ENCODE assay signal across 8 mouse cellular contexts in the genomic region with DNA sequence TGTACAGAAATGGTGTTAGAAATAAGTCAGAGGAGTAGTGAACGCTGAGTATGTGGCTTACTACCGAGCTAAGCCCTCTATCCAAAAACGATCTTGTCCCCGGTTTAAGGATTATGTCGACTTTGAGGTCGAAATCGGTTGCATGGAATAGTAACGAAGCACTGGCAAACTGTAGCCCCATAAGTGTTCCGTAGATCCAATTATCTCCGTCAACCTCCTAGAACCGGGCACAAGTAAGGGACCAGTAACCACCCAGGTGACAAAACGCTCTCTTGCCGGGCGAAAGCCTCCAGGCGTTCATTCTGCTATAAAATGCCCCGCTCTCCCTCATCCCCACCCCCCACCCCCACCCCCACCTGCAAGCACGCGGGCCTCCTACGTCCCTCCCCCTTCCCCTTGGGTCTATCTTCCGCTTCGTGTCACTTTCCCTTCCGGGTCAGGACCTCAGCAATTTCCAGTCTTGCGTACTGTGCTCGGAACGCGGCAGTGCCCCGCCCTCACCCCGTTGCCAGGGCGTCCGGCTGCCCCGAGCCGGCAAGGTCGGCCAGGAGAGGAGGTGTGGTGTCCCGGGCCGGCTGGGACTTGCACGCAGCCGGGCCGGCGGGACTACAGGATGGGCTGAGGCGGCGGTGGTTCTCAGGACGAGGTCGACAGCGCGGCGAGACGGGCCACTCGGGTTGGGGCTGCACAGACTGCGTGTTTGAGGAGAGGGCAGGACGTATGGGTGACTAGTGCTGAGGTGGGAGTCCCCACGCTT. TPM values are rescaled to one million over a fixed set of nuclear protein-coding genes. Genes with fewer than 3 reads are reported as not detected.
DNase-seq lines count a peak whose midpoint lies in the region; ATAC-seq and TF ChIP-seq lines count a peak whose summit lies in the region.

Gene Cdkl3, plus strand, starts transcription at position 450 of the 757 bp plus-strand sequence.

- intact Hi-C loops in left cerebral cortex, adult 2 months (cut with DNase I): no loop called here

- H3K4me3 ChIP-seq in hindbrain, postnatal 0 days (ENCODE audit: low read length): peak within 1 kb of the TSS; percentile 89
- peak within 1 kb of the TSS; percentile 89 for H3K4me3 ChIP-seq in left cerebral cortex, adult 2 months

- peak; percentile 92 for ATAC-seq in hindbrain, postnatal 0 days
- ATAC-seq in megakaryocyte, adult 5-6 weeks (ENCODE audit: poor library complexity, severe bottlenecking): peak; percentile 82

- TF ChIP-seq CTCF in hindbrain, postnatal 0 days (IDR thresholded peaks at IDR 0.05; ENCODE audit: low read depth): no peak
- TF ChIP-seq CTCF in left cerebral cortex, adult 2 months (IDR thresholded peaks at IDR 0.05): no peak

- H3K9ac ChIP-seq in hindbrain, postnatal 0 days (replicated peaks; ENCODE audit: low read length): peak within 1 kb of the TSS; percentile 88

- peak within 1 kb of the TSS; percentile 89 for H3K27ac ChIP-seq in hindbrain, postnatal 0 days
- peak within 1 kb of the TSS; percentile 84 for H3K27ac ChIP-seq in left cerebral cortex, adult 2 months

- H3K36me3 ChIP-seq in hindbrain, postnatal 0 days (ENCODE audit: insufficient read depth, low read length): no peaks in the 10 kb centered on the region

- no peaks in the 10 kb centered on the region for H3K9me3 ChIP-seq in hindbrain, postnatal 0 days (ENCODE audit: low read length)

- DNase-seq in WW6 (ENCODE audit: low read depth, low spot score): peak; percentile 97
- DNase-seq in cerebellum, postnatal 4 days (ENCODE audit: low spot score in 2 of 2): peak; percentile 74 to 87
- DNase-seq in gastrocnemius, adult 18-20 months (ENCODE audit: low spot score): peak; percentile 96
- peak; percentile 96 for DNase-seq in hindbrain, postnatal 0 days (ENCODE audit: low spot score)
- DNase-seq in left cerebral cortex, adult 2 months (ENCODE audit: extremely low spot score in 1 of 2, low spot score in 2 of 2): peak; percentile 81 to 90
- peak; percentile 86 to 88 for DNase-seq in right cerebral cortex, adult 2 months (ENCODE audit: low spot score in 2 of 2)
- DNase-seq in urinary bladder, postnatal 14 days (ENCODE audit: low spot score): peak; percentile 96

- peaks cover 5% of the 10 kb centered on the region; the same call in 1 of the 2 replicates for H3K4me1 ChIP-seq in hindbrain, postnatal 0 days (ENCODE audit: insufficient read depth, low read length)

- no peaks in the 10 kb centered on the region for H3K27me3 ChIP-seq in hindbrain, postnatal 0 days (ENCODE audit: insufficient read depth, low read length)

- peak within 1 kb of the TSS; percentile 79 for H3K4me2 ChIP-seq in hindbrain, postnatal 0 days (ENCODE audit: low read depth, low read length)

- under 1% methylated on average over 51 of the region's 51 CpGs for WGBS in hindbrain, postnatal 0 days

RNA-seq across cellular contexts. Expression of gene Cdkl3, which starts in this region (rescaled TPM):
- total RNA-seq in gastrocnemius, adult 18-20 months (2021): 1 to 10 TPM; 3.0 to 4.6 TPM
- 12.7 and 16.0 TPM in 2 replicates for total RNA-seq in hindbrain, postnatal 0 days (2014; rRNA removed)
- 34.9 and 37.6 TPM in 2 replicates for polyA plus RNA-seq in hindbrain, postnatal 0 days (2015; fragmentation: Nextera tagmentation; extraction: Ambion mirVana)
- 10 to 100 TPM; 14.6 to 15.9 TPM for total RNA-seq in left cerebral cortex, adult 2 months (2021)
- total RNA-seq in megakaryocyte, adult 5-6 weeks (2015): 1.7 and 2.3 TPM in 2 replicates
- 2.7 and 10.0 TPM in 2 replicates for total RNA-seq in megakaryocyte, adult 5-6 weeks (2017)

Comparison
In these comparisons a context has a peak if more than half of its experiments do, and no peak if none do; other contexts are left out.
1. Peak in every context shown above with its lines: DNase-seq, ATAC-seq, H3K4me3 ChIP-seq and H3K27ac ChIP-seq.